In genomic region chr7:134787110-134787509, GRCm38 (mm10) we compare ENCODE assay signal across 30 mouse cellular contexts.
"Had no signal": no experiment of that assay in that cellular context is flagged by ENCODE, and none has a peak within 500 bp of the region (broad histone marks: within the 10 kb centered on the region; RNA-seq: fewer than 3 reads in every experiment).

No protein-coding gene starts in this region.

- H3K9me3 ChIP-seq: limb, embryonic 10.5 days; limb, embryonic 12.5 days; limb, embryonic 13.5 days; limb, embryonic 15.5 days; liver, embryonic 13.5 days; liver, embryonic 15.5 days; lung, embryonic 15.5 days; midbrain, embryonic 10.5 days; midbrain, embryonic 12.5 days; midbrain, embryonic 13.5 days; midbrain, embryonic 15.5 days; neural tube, embryonic 12.5 days had no signal

- H3K4me1 ChIP-seq: limb, embryonic 10.5 days; limb, embryonic 12.5 days; limb, embryonic 13.5 days; limb, embryonic 15.5 days; liver, embryonic 13.5 days; liver, embryonic 15.5 days; lung, embryonic 15.5 days; midbrain, embryonic 10.5 days; midbrain, embryonic 12.5 days; midbrain, embryonic 13.5 days; midbrain, embryonic 15.5 days; neural tube, embryonic 12.5 days had no signal

- H3K9ac ChIP-seq: limb, embryonic 12.5 days; limb, embryonic 13.5 days; limb, embryonic 15.5 days; liver, embryonic 13.5 days; liver, embryonic 14.5 days; liver, embryonic 15.5 days; lung, embryonic 14.5 days; lung, embryonic 15.5 days; midbrain, embryonic 12.5 days; midbrain, embryonic 13.5 days; midbrain, embryonic 15.5 days; neural tube, embryonic 12.5 days had no signal

- H3K27ac ChIP-seq: left cerebral cortex, adult 2 months; limb, embryonic 10.5 days; limb, embryonic 12.5 days; limb, embryonic 13.5 days; limb, embryonic 15.5 days; liver, embryonic 13.5 days; liver, embryonic 14.5 days; liver, embryonic 15.5 days; lung, embryonic 15.5 days; macrophage; midbrain, embryonic 10.5 days; midbrain, embryonic 12.5 days; midbrain, embryonic 13.5 days; midbrain, embryonic 15.5 days; neural tube, embryonic 12.5 days had no signal

- DNase-seq: left cerebral cortex, postnatal 4 days; liver; liver, embryonic 13.5 days; lung, adult 18-20 months; lung, adult 2 months; lung, embryonic 14.5 days; lung, postnatal 10 days; lung, postnatal 14 days; lung, postnatal 36 days; lung, postnatal 4 days; midbrain, embryonic 14.5 days had no signal

- H3K36me3 ChIP-seq: liver, embryonic 13.5 days; midbrain, embryonic 12.5 days; midbrain, embryonic 13.5 days; midbrain, embryonic 15.5 days; neural tube, embryonic 12.5 days had no signal

- ATAC-seq: lung, postnatal 0 days; midbrain, embryonic 13.5 days; midbrain, embryonic 15.5 days; midbrain, embryonic 16.5 days had no signal

- H3K4me2 ChIP-seq: limb, embryonic 12.5 days; limb, embryonic 13.5 days; limb, embryonic 15.5 days; liver, embryonic 13.5 days; liver, embryonic 15.5 days; lung, embryonic 14.5 days; lung, embryonic 15.5 days; midbrain, embryonic 11.5 days; midbrain, embryonic 12.5 days; midbrain, embryonic 13.5 days; midbrain, embryonic 15.5 days; neural tube, embryonic 12.5 days had no signal

- H3K4me3 ChIP-seq: left cerebral cortex, adult 2 months; limb, embryonic 10.5 days; limb, embryonic 12.5 days; limb, embryonic 13.5 days; limb, embryonic 15.5 days; liver, embryonic 13.5 days; liver, embryonic 15.5 days; lung, embryonic 15.5 days; megakaryocyte, embryonic 14.5 days; midbrain, embryonic 10.5 days; midbrain, embryonic 12.5 days; midbrain, embryonic 13.5 days; midbrain, embryonic 15.5 days; myocyte; neural tube, embryonic 12.5 days had no signal

- H3K27me3 ChIP-seq: limb, embryonic 12.5 days; limb, embryonic 13.5 days; limb, embryonic 15.5 days; liver, embryonic 13.5 days; liver, embryonic 15.5 days; lung, embryonic 15.5 days; megakaryocyte, embryonic 14.5 days; midbrain, embryonic 12.5 days; midbrain, embryonic 13.5 days; midbrain, embryonic 15.5 days; neural tube, embryonic 12.5 days had no signal
